Mouse (Mus musculus) embryonic facial prominence, embryonic 12.5 days (tissue): Measurements from ENCODE around the gene Cma2. TPM values are rescaled to one million over a fixed set of nuclear protein-coding genes. Genes with fewer than 3 reads are reported as not detected.

Source experiments
- ATAC-seq: fragments of 200-750 bp; cut with Nextera tagmentation; 2 replicates; pipeline ENCODE4 v1.8.0; 2017; ENCODE audit not compliant: insufficient number of reproducible peaks, insufficient read depth, low FRiP score, low TSS enrichment
- H3K27ac ChIP-seq: fragments of 300-500 bp; sonication (generic); 2 replicates; pipeline ENCODE4 v1.5.1; 2016; ENCODE audit warnings: mild to moderate bottlenecking
- H3K27me3 ChIP-seq: fragments of 300-500 bp; sonication (generic); 2 replicates; pipeline ENCODE4 v1.6.1; 2016; ENCODE audit warnings: mild to moderate bottlenecking, moderate library complexity
- H3K36me3 ChIP-seq: fragments of 300-500 bp; sonication (generic); 2 replicates; pipeline ENCODE4 v1.6.1; 2016; ENCODE audit warnings: mild to moderate bottlenecking
- H3K4me1 ChIP-seq: fragments of 300-500 bp; sonication (generic); 2 replicates; pipeline ENCODE4 v1.6.1; 2016
- H3K4me2 ChIP-seq: fragments of 300-500 bp; sonication (generic); replicated peaks from 2 replicates; pipeline ENCODE4 v1.6.1; 2016; ENCODE audit warnings: mild to moderate bottlenecking, moderate library complexity
- H3K4me3 ChIP-seq: fragments of 300-500 bp; sonication (generic); 2 replicates; pipeline ENCODE4 v1.5.1; 2016; ENCODE audit warnings: mild to moderate bottlenecking
- H3K9ac ChIP-seq: fragments of 300-500 bp; sonication (generic); 2 replicates; pipeline ENCODE4 v1.6.1; 2016; ENCODE audit warnings: mild to moderate bottlenecking, moderate library complexity
- H3K9me3 ChIP-seq: fragments of 300-500 bp; sonication (generic); 2 replicates; pipeline ENCODE4 v1.6.1; 2016; ENCODE audit warnings: mild to moderate bottlenecking, moderate library complexity
- WGBS: fragments of 180-500 bp; shearing (Covaris S2); methylation state at CpG from one replicate; pipeline ENCODE4 v1.1.7; 2016; 5-methylcytosine and 5-hydroxymethylcytosine counted together
- polyA plus RNA-seq: library from polyadenylated mRNA; unstranded; fragments of >200 nt; fragmentation: Nextera tagmentation; extraction: Ambion mirVana; gene quantifications from 2 replicates; pipeline ENCODE4 v1.2.1, GENCODE M21; 2016

The Cma2 gene
- not detected in 2 replicates for polyA plus RNA-seq

DNA sequence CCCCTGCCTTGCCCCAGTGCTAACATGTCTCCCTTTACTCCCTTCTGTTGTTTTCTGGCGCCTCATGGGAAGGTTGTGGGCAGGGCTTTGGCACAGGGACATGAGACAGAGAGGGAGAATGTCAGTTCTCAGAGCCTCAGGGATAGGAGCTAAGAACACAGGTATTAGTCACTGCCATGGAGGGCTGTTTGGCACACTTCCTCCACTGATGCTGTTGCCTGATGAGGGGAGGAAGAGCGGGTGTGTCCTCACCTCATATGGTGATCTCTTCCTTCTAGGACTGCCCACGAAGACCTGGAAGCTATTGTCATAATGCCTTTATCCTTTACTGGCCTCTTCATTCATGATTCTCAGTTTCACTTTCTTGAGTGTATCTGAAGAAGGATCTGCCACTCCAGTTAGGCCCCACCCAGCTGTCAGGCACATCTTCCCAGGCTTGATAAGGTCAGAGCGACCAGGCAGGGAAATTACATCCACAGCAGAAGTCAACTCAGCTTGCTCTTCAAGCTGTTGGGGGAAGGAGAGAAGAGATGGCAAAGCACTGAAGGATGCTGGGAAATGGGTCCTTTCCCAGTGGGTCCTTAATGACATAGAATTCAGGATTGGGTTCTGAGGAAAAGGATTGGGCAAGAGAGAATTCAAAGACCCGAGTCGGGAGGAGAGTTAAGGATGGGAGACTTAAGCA lies at the start of gene Cma2:
Gene Cma2, plus strand, starts transcription at position 635 of the 685 bp plus-strand sequence.
- 84% methylated on average over 6 of the region's 6 CpGs for WGBS
- Histone ChIP-seq H3K27me3 (no peaks in the 10 kb centered on the region), H3K4me1 (no peaks in the 10 kb centered on the region), H3K36me3 (no peaks in the 10 kb centered on the region), H3K9me3 (no peaks in the 10 kb centered on the region), H3K27ac (no peak within 1 kb of the TSS), H3K4me2 (no peak within 1 kb of the TSS), H3K4me3 (no peak within 1 kb of the TSS), H3K9ac (no peak within 1 kb of the TSS)
- no peak for ATAC-seq

DNA sequence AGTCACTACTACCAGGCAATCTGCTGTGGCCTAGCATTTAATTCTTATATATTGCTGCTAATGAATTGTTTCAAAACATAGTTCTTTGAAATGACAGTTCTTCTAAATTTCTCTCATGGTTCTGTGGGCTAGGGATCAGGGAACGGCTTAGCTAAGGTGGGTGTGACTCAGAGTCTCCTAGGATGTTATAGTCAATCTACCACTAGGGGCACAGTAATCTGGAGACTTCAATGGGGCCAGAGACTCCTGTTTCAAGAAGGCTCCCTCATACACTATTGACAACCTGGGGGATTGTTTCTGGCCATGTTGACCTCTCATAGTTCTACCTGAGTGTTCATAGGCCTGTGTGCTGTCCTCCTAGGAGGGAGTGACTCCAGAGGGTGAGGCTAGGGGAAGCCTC lies 45.3 kb upstream of the Cma2 start:
- H3K4me2 ChIP-seq: no peak overlapping the region
- no peak for ATAC-seq
- no peaks in the 10 kb centered on the region for H3K27me3 ChIP-seq
- H3K4me1 ChIP-seq: peaks cover 7% of the 10 kb centered on the region; the same call in 1 of the 2 replicates
- no peaks in the 10 kb centered on the region for H3K36me3 ChIP-seq
- no peaks in the 10 kb centered on the region for H3K9me3 ChIP-seq
- H3K9ac ChIP-seq: no peak overlapping the region
- WGBS: 21% methylated on average over 1 of the region's 1 CpGs
- H3K27ac ChIP-seq: no peak overlapping the region
- no peak overlapping the region for H3K4me3 ChIP-seq

DNA sequence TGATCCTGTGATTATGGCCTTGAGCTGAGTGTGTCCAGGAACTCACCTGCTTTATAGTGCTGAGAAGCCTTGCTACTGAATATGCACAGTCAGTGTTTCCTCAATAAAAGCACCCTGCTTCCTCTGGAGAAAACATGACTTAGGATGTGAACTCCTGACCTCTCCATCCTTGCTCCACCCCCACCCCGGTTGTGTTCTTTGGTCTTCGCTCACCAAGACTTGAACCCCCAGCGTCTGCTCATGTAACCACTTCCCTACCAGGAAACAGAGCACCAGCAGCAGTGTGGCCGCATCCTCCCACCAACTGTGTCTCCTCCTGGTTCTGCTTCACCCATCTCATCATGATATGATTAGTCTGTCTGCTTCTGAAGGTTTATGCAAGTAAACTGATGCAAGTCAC lies 37.4 kb upstream of the Cma2 start:
- Histone ChIP-seq H3K27me3 (no peaks in the 10 kb centered on the region), H3K27ac (no peak overlapping the region), H3K9me3 (no peaks in the 10 kb centered on the region), H3K4me1 (no peaks in the 10 kb centered on the region), H3K4me2 (no peak overlapping the region), H3K36me3 (no peaks in the 10 kb centered on the region), H3K9ac (no peak overlapping the region), H3K4me3 (no peak overlapping the region)
- no peak for ATAC-seq
- WGBS: 41% methylated on average over 4 of the region's 4 CpGs

DNA sequence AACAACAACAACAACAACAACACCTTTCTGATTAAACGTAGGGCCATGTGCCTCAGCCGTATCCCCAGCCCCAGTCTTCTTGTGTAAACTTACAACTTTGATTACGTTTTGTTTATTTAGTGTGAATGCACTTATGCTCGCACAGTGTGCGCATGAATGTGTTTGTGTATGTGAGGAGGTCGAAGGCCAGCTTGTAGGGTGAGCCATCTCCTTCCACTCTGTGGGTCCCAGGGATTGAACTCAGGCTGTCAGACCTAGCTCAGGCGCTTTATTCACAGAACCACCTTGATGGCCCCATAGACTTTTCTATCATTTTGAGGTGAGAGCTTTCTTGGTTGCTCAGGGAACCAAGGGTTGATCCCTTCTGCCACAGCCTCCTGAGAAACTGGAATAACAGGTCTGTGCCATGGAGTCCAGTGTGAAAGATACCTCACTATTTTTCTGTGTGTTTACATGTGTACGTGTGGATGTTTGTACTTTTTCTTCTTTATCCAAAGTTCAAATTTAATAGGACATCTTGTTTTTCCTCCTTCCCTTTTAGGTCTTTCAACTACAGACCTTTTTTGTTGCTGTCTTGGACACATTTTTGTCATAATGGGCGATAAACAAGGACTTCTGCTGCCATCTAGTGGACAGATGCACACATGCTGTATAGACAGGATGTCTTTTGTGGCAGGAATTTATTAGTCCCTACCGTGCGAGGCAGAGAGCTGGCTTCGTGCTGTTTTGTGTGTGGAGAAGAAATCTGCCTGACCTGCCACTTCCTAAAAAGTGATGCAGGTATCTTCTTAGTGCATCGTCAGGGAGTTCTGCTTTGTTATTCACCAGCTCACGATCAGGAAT lies 32.3 kb upstream of the Cma2 start:
- H3K36me3 ChIP-seq: no peaks in the 10 kb centered on the region
- WGBS: 35% methylated on average over 14 of the region's 14 CpGs
- ATAC-seq: peak; percentile 68; the same call in 1 of the 2 replicates
- H3K9me3 ChIP-seq: no peaks in the 10 kb centered on the region
- no peaks in the 10 kb centered on the region for H3K27me3 ChIP-seq
- H3K4me2 ChIP-seq: 0 out of 2 replicates have a peak overlapping the region, but pooled peaks have one; percentile 5
- no peak overlapping the region for H3K4me3 ChIP-seq
- no peak overlapping the region for H3K27ac ChIP-seq
- no peak overlapping the region for H3K9ac ChIP-seq
- 0 out of 2 replicates have a peak, but pooled peaks cover 3% of the 10 kb centered on the region for H3K4me1 ChIP-seq

DNA sequence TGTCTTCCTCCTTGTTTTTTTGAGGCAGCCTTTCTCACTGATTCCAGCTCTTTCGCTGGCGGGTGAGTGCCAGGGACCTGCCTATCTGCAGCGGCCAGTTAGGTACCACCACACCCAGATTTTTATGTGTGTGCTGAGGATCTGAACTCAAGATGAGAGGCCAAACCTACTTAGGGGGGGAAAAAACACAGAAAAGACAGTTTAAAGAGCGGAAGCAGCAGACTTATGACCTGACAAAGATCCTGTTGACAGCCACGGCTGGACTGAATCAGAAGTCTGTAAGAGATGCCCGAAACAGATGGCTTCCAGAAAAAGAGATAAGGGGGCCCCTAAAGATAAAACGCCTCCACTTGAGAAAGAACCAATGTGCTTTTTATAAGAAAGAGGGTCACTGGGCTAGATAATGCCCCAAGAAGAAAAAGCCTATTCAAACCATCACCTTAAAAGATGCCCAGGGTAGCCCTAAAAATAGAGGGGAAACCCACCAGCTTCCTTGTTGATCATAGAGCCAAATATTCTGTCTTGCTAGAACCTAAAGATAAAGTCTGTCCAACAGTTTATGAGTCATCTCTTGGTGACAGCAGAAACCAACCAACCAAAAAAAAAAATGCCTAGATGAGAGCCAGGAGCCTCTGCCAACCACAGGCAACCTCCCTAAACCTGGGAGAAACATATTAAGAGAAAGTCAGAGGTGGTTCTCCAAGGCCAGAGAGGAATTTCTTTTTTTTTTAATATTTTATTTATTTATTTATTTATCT lies 28.1 kb upstream of the Cma2 start:
- H3K4me3 ChIP-seq: no peak overlapping the region
- no peak overlapping the region for H3K27ac ChIP-seq
- H3K27me3 ChIP-seq: no peaks in the 10 kb centered on the region
- WGBS: 68% methylated on average over 7 of the region's 7 CpGs
- ATAC-seq: no peak
- H3K9ac ChIP-seq: no peak overlapping the region
- no peaks in the 10 kb centered on the region for H3K36me3 ChIP-seq
- H3K4me1 ChIP-seq: 0 out of 2 replicates have a peak, but pooled peaks cover 3% of the 10 kb centered on the region
- H3K4me2 ChIP-seq: no peak overlapping the region
- H3K9me3 ChIP-seq: no peaks in the 10 kb centered on the region

DNA sequence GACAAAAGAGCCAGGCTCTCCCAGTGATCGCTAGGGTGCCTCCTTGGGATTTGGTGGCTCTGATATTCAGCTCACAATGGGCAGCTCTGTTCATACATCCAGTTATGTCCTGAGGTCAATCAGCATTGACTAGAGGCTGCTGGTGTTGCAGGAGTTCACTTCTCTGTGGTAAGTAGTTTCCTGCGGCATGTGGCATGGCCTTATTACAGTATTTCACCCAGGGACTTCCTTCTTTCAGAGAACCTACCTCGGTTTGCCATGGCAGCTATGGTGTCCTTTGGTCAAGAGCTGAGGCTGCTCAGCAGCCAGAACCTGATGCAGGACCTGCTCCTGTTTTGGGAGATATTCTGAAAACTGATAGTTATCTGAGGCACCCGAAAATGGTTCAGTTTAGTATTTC lies 23.9 kb upstream of the Cma2 start:
- no peaks in the 10 kb centered on the region for H3K9me3 ChIP-seq
- H3K9ac ChIP-seq: no peak overlapping the region
- no peak for ATAC-seq
- H3K4me2 ChIP-seq: no peak overlapping the region
- H3K36me3 ChIP-seq: no peaks in the 10 kb centered on the region
- no peaks in the 10 kb centered on the region for H3K27me3 ChIP-seq
- H3K4me1 ChIP-seq: peaks cover 4% of the 10 kb centered on the region; the same call in 1 of the 2 replicates
- no peak overlapping the region for H3K27ac ChIP-seq
- WGBS: 79% methylated on average over 4 of the region's 4 CpGs
- no peak overlapping the region for H3K4me3 ChIP-seq

DNA sequence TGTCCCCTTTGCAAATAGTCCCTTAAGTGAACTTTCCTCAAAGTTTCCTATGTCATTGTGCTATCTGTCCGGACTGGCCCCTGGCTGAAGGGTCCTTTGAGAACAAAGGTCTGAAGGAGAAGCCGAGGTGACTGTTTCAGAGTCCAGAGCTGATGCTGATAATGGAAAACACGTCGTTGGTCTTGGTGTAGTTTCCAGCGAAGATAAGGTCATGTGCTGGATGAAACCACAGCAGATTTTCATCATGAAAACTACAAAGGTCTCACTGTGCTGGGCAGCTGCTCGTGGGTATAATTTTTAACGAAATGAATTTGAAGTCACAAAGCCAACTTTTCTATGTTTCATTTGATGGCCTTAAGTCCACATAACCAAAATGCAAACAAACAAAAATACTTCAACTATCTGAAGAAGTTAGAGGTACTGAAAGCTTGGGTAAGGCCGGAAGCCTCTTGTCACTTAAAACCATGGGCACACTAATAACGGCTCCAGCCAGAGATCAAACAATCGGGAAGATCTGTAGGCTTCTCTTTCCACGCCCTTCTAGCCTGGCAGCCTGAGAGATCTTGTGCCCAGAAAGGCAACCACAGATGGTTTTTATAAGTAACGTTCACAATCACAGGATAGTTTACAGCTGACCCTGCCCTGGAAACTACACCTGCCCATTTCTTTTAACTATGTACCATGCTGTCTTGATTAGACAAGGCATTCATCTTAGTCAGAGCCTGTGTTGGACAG lies 21.4 kb upstream of the Cma2 start:
- Histone ChIP-seq H3K9me3 (no peaks in the 10 kb centered on the region), H3K4me1 (peaks cover 4% of the 10 kb centered on the region; the same call in 1 of the 2 replicates), H3K36me3 (no peaks in the 10 kb centered on the region), H3K4me3 (no peak overlapping the region), H3K27me3 (no peaks in the 10 kb centered on the region), H3K9ac (no peak overlapping the region), H3K27ac (no peak overlapping the region), H3K4me2 (no peak overlapping the region)
- 47% methylated on average over 12 of the region's 12 CpGs for WGBS
- no peak for ATAC-seq

DNA sequence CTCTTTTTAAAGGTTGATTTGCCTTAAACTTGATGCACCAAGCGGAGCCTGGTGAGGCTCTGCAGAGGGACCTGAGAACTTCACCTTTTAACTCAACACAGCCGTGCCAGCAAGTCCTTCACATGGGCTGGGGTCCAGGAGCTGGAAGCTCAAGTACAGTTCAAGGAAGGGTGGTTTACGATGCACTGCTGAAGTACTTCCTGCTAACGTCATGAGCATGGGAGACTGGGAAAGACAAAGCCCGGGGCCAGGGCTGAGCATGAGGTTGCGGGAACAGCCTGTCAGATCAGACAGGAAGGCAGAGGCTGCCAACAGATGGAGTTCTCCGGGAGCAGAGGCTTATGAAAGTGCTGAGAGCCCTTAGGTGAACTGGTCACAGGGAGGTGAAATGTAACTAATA lies 17.2 kb upstream of the Cma2 start:
- H3K4me3 ChIP-seq: no peak overlapping the region
- H3K27ac ChIP-seq: no peak overlapping the region
- ATAC-seq: no peak
- H3K9me3 ChIP-seq: no peaks in the 10 kb centered on the region
- no peak overlapping the region for H3K9ac ChIP-seq
- no peaks in the 10 kb centered on the region for H3K27me3 ChIP-seq
- H3K4me1 ChIP-seq: peaks cover 4% of the 10 kb centered on the region; the same call in 1 of the 2 replicates
- H3K36me3 ChIP-seq: no peaks in the 10 kb centered on the region
- H3K4me2 ChIP-seq: no peak overlapping the region
- WGBS: 31% methylated on average over 7 of the region's 7 CpGs

DNA sequence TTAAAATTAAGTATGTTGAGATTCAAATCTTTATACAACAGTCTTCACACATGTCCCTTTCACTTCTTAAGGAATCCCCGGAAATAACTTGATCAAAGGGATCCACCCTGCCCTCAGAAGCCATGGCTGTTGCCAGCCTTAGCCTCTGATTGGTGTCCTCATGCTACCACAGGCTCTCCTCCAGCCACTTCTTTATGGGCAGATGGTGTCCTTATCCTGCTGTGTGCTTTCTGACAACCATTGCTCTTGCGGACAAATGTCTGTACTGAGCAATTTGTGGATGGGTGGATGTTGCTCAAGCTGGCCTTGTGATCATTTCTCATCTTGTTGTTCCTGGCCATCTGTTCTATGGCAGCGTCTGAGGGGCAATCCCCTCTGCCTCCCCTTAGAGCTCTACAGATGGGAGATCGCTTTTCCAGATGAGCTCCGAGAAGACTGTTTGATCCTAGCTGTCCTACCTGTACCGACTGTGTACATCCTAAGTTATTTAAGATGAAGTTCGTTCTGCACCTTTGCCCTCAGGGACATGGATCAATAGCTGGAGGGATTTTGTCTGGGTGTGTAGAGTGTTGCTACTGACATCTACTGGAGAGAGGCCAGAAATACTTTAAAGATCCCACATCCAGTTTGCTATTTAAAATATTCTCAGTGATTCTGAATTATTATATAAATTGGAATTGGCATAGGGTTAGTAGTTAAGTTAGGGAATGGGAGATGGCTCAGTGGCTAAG lies 10.5 kb upstream of the Cma2 start:
- Histone ChIP-seq H3K9me3 (no peaks in the 10 kb centered on the region), H3K36me3 (no peaks in the 10 kb centered on the region), H3K27me3 (no peaks in the 10 kb centered on the region; the same call in 1 of the 2 replicates), H3K9ac (no peak overlapping the region), H3K27ac (no peak overlapping the region), H3K4me2 (no peak overlapping the region), H3K4me3 (no peak overlapping the region), H3K4me1 (no peaks in the 10 kb centered on the region)
- no peak for ATAC-seq
- 46% methylated on average over 7 of the region's 7 CpGs for WGBS

DNA sequence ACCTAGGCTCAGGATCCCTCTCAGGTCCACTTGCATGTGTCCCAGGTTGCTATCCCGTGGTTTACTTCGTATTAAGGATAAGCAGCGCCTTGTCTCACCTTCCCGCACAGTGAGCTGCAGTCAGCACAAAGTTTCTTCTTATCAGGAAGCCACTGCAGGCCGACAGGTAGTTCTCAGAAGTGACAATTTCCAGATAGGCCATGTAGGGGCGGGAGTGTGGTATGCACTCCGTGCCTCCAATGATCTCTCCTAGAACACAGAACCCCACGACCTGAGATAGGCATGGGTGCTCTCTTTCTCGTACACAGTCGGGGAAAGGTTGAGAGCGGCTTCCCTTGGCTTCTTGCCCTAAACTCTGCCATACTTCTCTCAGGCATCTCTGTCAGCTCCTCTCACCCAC lies 7.2 kb upstream of the Cma2 start:
- WGBS: 84% methylated on average over 11 of the region's 11 CpGs
- Histone ChIP-seq H3K4me2 (no peak overlapping the region), H3K27me3 (no peaks in the 10 kb centered on the region; the same call in 1 of the 2 replicates), H3K36me3 (no peaks in the 10 kb centered on the region), H3K4me3 (no peak overlapping the region), H3K9me3 (no peaks in the 10 kb centered on the region), H3K9ac (no peak overlapping the region), H3K4me1 (no peaks in the 10 kb centered on the region), H3K27ac (no peak overlapping the region)
- ATAC-seq: no peak
